Mouse (Mus musculus) brain, embryonic 14.5 days (tissue): Measurements from ENCODE around the gene Pla2g6.

Experiments used
- CTCF ChIP-seq: fragments of 200-500 bp; IDR thresholded peaks from 2 replicates; pipeline ENCODE4 v1.5.1; 2012; ENCODE audit warnings: inconsistent platforms, mild to moderate bottlenecking, moderate library complexity, borderline replicate concordance; ENCODE audit not compliant: insufficient read depth, insufficient read length; ENCODE audit errors: extremely low read depth
- POLR2A ChIP-seq: fragments of 200-500 bp; IDR thresholded peaks from 2 replicates; pipeline ENCODE4 v1.6.1; 2012; ENCODE audit warnings: mild to moderate bottlenecking, inconsistent platforms, borderline replicate concordance; ENCODE audit not compliant: poor library complexity, insufficient read depth, insufficient read length, severe bottlenecking; ENCODE audit errors: extremely low read depth

DNA sequence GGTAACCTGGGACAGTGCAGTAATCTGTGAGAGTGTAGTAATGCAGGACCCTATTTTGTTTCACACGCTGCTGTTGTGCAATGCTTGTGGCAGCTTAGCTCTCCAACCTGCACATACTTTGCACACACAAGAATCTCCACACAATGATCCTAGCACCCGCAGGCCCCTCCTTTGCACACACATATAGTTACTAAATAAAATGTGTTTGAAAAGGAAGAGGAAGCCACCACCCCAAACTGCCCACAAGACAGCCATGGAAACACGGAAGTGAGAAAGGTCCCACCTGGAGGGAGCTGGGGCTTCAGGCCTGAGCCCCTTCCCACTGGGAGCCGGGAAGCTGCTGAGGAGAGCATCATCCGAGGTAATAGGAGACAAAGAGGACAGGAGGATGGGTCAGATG lies 10.8 kb upstream of the Pla2g6 start:
- TF ChIP-seq CTCF (no peak), POLR2A (no peak)
